In the genomic region with DNA sequence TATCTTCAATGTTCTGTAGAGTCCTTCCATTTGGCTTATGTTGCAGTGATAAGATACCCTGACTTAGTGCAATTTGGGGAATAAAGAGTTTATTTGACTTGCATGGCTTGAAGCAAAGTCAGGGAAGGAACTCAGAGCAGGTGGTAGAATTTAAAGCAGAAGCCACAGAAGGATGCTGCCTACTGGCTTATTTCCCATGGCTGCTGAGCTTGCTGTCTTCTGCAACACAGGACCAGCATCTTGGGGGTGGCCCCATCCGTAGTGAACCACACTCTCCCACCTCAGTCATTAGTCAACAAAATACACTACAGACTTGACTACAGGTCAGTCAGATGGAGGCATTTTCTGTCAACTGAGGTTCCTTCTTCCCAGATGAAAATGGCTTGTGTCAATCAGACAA, we compare ENCODE assay signal across 14 mouse cellular contexts.
"Had no signal": no experiment of that assay in that cellular context is flagged by ENCODE, and none has a peak within 500 bp of the region (broad histone marks: within the 10 kb centered on the region; RNA-seq: fewer than 3 reads in every experiment).

No protein-coding gene starts in this region.

- DNase-seq: gastrocnemius, adult 2 months; gastrocnemius, postnatal 10 days; gastrocnemius, postnatal 25 days; heart, adult 18-20 months; heart, postnatal 10 days; heart, postnatal 4 days; kidney, adult 18-20 months; kidney, adult 8-10 months; kidney, postnatal 10 days; kidney, postnatal 25 days; kidney, postnatal 4 days; liver; liver, embryonic 13.5 days; liver, postnatal 0 days had no signal
